Mouse (Mus musculus): ENCODE results near the gene Ankrd33b. TPM values are rescaled to one million over a fixed set of nuclear protein-coding genes. Genes with fewer than 3 reads are reported as not detected.

Ankrd33b gene
- polyA plus RNA-seq, 1 experiment from 2014 or later: 3.5 TPM

GRCm38 (mm10) chr15:31250027-31250426 is 117.5 kb downstream of the Ankrd33b start:
- no peak for ATAC-seq (replicated peaks; ENCODE audit: insufficient number of reproducible peaks, insufficient read depth, low FRiP score, low read depth)
- Histone ChIP-seq H3K4me1 (replicated peaks) (peaks cover 40% of the 10 kb centered on the region), H3K36me3 (no peaks in the 10 kb centered on the region), H3K4me3 (no peak overlapping the region), H3K9me3 (replicated peaks) (no peaks in the 10 kb centered on the region), H3K9ac (no peak overlapping the region), H3K4me2 (no peak overlapping the region), H3K27ac (no peak overlapping the region), H3K27me3 (no peaks in the 10 kb centered on the region)
- 33% methylated on average over 2 of the region's 2 CpGs for WGBS

- 70% methylated on average over 7 of the region's 7 CpGs for WGBS
- H3K27me3 ChIP-seq: no peaks in the 10 kb centered on the region
- no peak overlapping the region for H3K4me2 ChIP-seq
- peaks cover 40% of the 10 kb centered on the region for H3K4me1 ChIP-seq (replicated peaks)
- H3K27ac ChIP-seq: no peak overlapping the region
- no peaks in the 10 kb centered on the region for H3K36me3 ChIP-seq
- no peak overlapping the region for H3K9ac ChIP-seq
- H3K4me3 ChIP-seq: no peak overlapping the region
- no peak for ATAC-seq (replicated peaks; ENCODE audit: insufficient number of reproducible peaks, insufficient read depth, low FRiP score, low read depth)
- no peaks in the 10 kb centered on the region for H3K9me3 ChIP-seq (replicated peaks)
Measured at GRCm38 (mm10) chr15:31248882-31249281, 118.6 kb downstream of the Ankrd33b start.

- H3K27me3 ChIP-seq: no peaks in the 10 kb centered on the region
- ATAC-seq (replicated peaks; ENCODE audit: insufficient number of reproducible peaks, insufficient read depth, low FRiP score, low read depth): 0 out of 2 replicates have a peak, but pooled peaks have one; percentile 27
Measured at GRCm38 (mm10) chr15:31247035-31247434, 120.5 kb downstream of the Ankrd33b start.

GRCm38 (mm10) chr15:31245934-31246333 is 121.6 kb downstream of the Ankrd33b start:
- Histone ChIP-seq H3K4me2 (no peak overlapping the region), H3K4me3 (no peak overlapping the region), H3K27ac (no peak overlapping the region), H3K4me1 (replicated peaks) (peaks cover 27% of the 10 kb centered on the region), H3K27me3 (no peaks in the 10 kb centered on the region), H3K36me3 (0 out of 2 replicates have a peak, but pooled peaks cover 4% of the 10 kb centered on the region), H3K9ac (no peak overlapping the region), H3K9me3 (replicated peaks) (no peaks in the 10 kb centered on the region)
- WGBS: 34% methylated on average over 9 of the region's 9 CpGs
- peak; percentile 60; the same call in 1 of the 2 replicates for ATAC-seq (replicated peaks; ENCODE audit: insufficient number of reproducible peaks, insufficient read depth, low FRiP score, low read depth)

More at GRCm38 (mm10) chr15:31247035-31247434, 120.5 kb downstream of the Ankrd33b start:
- no peaks in the 10 kb centered on the region for H3K36me3 ChIP-seq
- H3K4me1 ChIP-seq (replicated peaks): peaks cover 31% of the 10 kb centered on the region
- H3K9me3 ChIP-seq (replicated peaks): no peaks in the 10 kb centered on the region
- no peak overlapping the region for H3K4me2 ChIP-seq
- H3K9ac ChIP-seq: no peak overlapping the region
- no peak overlapping the region for H3K4me3 ChIP-seq
- WGBS: 58% methylated on average over 9 of the region's 9 CpGs
- no peak overlapping the region for H3K27ac ChIP-seq

- no peak for ATAC-seq (replicated peaks; ENCODE audit: insufficient number of reproducible peaks, insufficient read depth, low FRiP score, low read depth)
- H3K4me2 ChIP-seq: no peak overlapping the region
- 0 out of 2 replicates have a peak, but pooled peaks cover 4% of the 10 kb centered on the region for H3K36me3 ChIP-seq
- H3K4me1 ChIP-seq (replicated peaks): peaks cover 22% of the 10 kb centered on the region
- no peaks in the 10 kb centered on the region for H3K9me3 ChIP-seq (replicated peaks)
- 90% methylated on average over 17 of the region's 17 CpGs for WGBS
- no peaks in the 10 kb centered on the region for H3K27me3 ChIP-seq
- H3K4me3 ChIP-seq: no peak overlapping the region
- no peak overlapping the region for H3K9ac ChIP-seq
- H3K27ac ChIP-seq: no peak overlapping the region
Measured at GRCm38 (mm10) chr15:31244696-31245445, 122.7 kb downstream of the Ankrd33b start.

- 63% methylated on average over 10 of the region's 10 CpGs for WGBS
- no peak overlapping the region for H3K4me3 ChIP-seq
- H3K4me1 ChIP-seq (replicated peaks): peaks cover 23% of the 10 kb centered on the region
- no peak overlapping the region for H3K27ac ChIP-seq
- H3K4me2 ChIP-seq: no peak overlapping the region
- H3K27me3 ChIP-seq: no peaks in the 10 kb centered on the region
- no peak for ATAC-seq (replicated peaks; ENCODE audit: insufficient number of reproducible peaks, insufficient read depth, low FRiP score, low read depth)
- H3K9me3 ChIP-seq (replicated peaks): no peaks in the 10 kb centered on the region
- H3K9ac ChIP-seq: no peak overlapping the region
- 0 out of 2 replicates have a peak, but pooled peaks cover 4% of the 10 kb centered on the region for H3K36me3 ChIP-seq
Measured at GRCm38 (mm10) chr15:31243260-31243659, 124.3 kb downstream of the Ankrd33b start.

Other genes starting within 250 kb of the Ankrd33b start
- 51.6 and 52.8 TPM in 2 replicates for gene Dap, start 143.4 kb downstream of the Ankrd33b start, polyA plus RNA-seq (2015; fragmentation: Nextera tagmentation; extraction: Ambion mirVana)
- gene Ropn1l, start 86.0 kb upstream of the Ankrd33b start, polyA plus RNA-seq (2015; fragmentation: Nextera tagmentation; extraction: Ambion mirVana): 1.7 and 2.2 TPM in 2 replicates
- 26.0 and 27.3 TPM in 2 replicates for gene March6, start 163.3 kb upstream of the Ankrd33b start, polyA plus RNA-seq (2015; fragmentation: Nextera tagmentation; extraction: Ambion mirVana)
- gene Cmbl, start 197.7 kb upstream of the Ankrd33b start, polyA plus RNA-seq (2015; fragmentation: Nextera tagmentation; extraction: Ambion mirVana): 9.5 and 9.9 TPM in 2 replicates
- gene Cct5, start 234.1 kb upstream of the Ankrd33b start, polyA plus RNA-seq (2015; fragmentation: Nextera tagmentation; extraction: Ambion mirVana): 312 and 334 TPM in 2 replicates
- 14.0 and 14.9 TPM in 2 replicates for gene Fam173b, start 234.1 kb upstream of the Ankrd33b start, polyA plus RNA-seq (2015; fragmentation: Nextera tagmentation; extraction: Ambion mirVana)

Measured in heart, embryonic 15.5 days (tissue).